Comparison of ENCODE assay signal across 16 mouse cellular contexts in the genomic region with DNA sequence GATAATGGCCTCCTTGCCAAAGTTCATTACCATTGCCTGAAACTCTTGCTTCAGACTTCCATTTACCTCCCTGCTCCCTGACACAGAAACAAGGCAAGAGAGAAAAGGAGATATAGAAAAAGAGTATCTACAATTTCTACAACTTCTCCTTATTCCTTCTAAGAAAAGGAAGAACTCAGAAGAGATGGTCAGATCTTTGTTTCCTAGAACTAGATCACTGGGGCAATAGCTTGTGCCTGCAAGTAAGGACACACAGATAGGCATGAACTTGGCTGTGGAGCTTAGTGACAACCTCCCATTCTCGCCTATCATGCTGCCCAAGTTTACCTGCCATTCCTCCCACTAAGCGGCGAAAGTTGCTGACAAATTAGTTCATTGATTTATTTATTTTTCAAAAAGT.
"Had no signal": no experiment of that assay in that cellular context is flagged by ENCODE, and none has a peak within 500 bp of the region (broad histone marks: within the 10 kb centered on the region; RNA-seq: fewer than 3 reads in every experiment).

No protein-coding gene starts in this region.

- H3K9ac ChIP-seq: neural tube, embryonic 13.5 days; neural tube, embryonic 15.5 days; stomach, embryonic 15.5 days had no signal

- H3K4me1 ChIP-seq: neural tube, embryonic 13.5 days; neural tube, embryonic 15.5 days; stomach, embryonic 15.5 days had no signal

- H3K27me3 ChIP-seq: neural tube, embryonic 13.5 days; neural tube, embryonic 15.5 days; stomach, embryonic 15.5 days had no signal

- H3K4me3 ChIP-seq: neural tube, embryonic 13.5 days; neural tube, embryonic 15.5 days; stomach, embryonic 15.5 days had no signal

- H3K9me3 ChIP-seq: neural tube, embryonic 13.5 days; neural tube, embryonic 15.5 days; stomach, embryonic 15.5 days had no signal

- H3K27ac ChIP-seq: neural tube, embryonic 13.5 days; neural tube, embryonic 15.5 days; stomach, embryonic 15.5 days; stomach, postnatal 0 days had no signal

- H3K36me3 ChIP-seq: neural tube, embryonic 13.5 days; neural tube, embryonic 15.5 days; stomach, embryonic 15.5 days had no signal

- DNase-seq: retina, postnatal 1 day; right cerebral cortex, adult 18-20 months; right cerebral cortex, postnatal 14 days; right cerebral cortex, postnatal 25 days; right cerebral cortex, postnatal 4 days; spleen, adult 18-20 months; thymus, adult 18-20 months; thymus, adult 2 months; thymus, postnatal 14 days; thymus, postnatal 25 days; thymus, postnatal 36 days; thymus, postnatal 4 days had no signal
